Mouse (Mus musculus): Measurements from ENCODE around the gene Peak1.

DNA sequence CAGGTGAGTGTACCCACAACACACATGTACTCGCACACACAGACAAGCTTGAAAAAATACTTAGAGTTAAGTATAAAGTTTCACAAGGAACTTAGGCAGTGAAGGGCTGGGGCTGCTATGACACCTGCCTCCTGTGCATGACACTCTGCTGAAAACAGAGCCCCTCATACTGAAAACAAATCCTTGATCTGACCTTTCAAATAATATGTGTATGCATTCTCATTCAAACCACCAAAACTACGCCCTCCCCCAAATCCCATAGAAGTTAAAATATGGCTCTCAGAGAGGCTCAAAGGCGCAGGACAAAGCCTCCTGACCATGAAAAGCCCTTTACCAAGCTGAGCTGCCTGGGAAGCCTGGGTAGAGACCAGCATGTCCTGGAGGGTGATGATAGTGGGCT, 242.6 kb downstream of the Peak1 start:
- TF ChIP-seq GATA1 (IDR thresholded peaks at IDR 0.05; ENCODE audit: borderline replicate concordance, low read length) (no peak), FLI1 (IDR thresholded peaks at IDR 0.05; ENCODE audit: low read length) (no peak)
